Mouse (Mus musculus) lung, adult 2 months (tissue): ENCODE data around the gene Rpap3. TPM values are rescaled to one million over a fixed set of nuclear protein-coding genes. Genes with fewer than 3 reads are reported as not detected.

Experiments
- DNase-seq: peaks from one replicate; pipeline ENCODE4 v3.0.0; 2022
- H3K4me1 ChIP-seq: fragments of 200-500 bp; 2 replicates; pipeline ENCODE4 v1.6.1; 2011; ENCODE audit warnings: low read length; ENCODE audit not compliant: control insufficient read depth, insufficient read depth
- H3K4me3 ChIP-seq: fragments of 200-500 bp; replicated peaks from 2 replicates; pipeline ENCODE3; 2011; ENCODE audit warnings: low read depth, mild to moderate bottlenecking, control low read depth, low read length; ENCODE audit errors: extremely low read depth
- CTCF ChIP-seq: fragments of 200-500 bp; IDR thresholded peaks from 2 replicates; pipeline ENCODE4 v1.5.1; 2011; ENCODE audit warnings: mild to moderate bottlenecking, low read length, control low read depth; ENCODE audit not compliant: insufficient read depth
- POLR2A ChIP-seq: fragments of 200-500 bp; IDR thresholded peaks from 2 replicates; pipeline ENCODE4 v1.6.1; 2011; ENCODE audit warnings: low read depth, mild to moderate bottlenecking, control low read depth, low read length, borderline replicate concordance; ENCODE audit errors: extremely low read depth
- WGBS: fragments of 180-500 bp; shearing (Covaris S2); methylation state at CpG from one replicate; pipeline ENCODE4 v1.1.7; 2018; 5-methylcytosine and 5-hydroxymethylcytosine counted together
- polyA plus RNA-seq: library from polyadenylated mRNA; depleted of rRNA; stranded (reverse); fragments of >200 nt; gene quantifications from 2 replicates; pipeline ENCODE4 v1.2.3, GENCODE M21; 2012; rRNA removed

Gene Rpap3
- polyA plus RNA-seq, 1 experiment, result 5.0 TPM

GRCm38 (mm10) chr15:97643986-97644385, 61.6 kb downstream of the Rpap3 start:
- no peak overlapping the region for H3K4me3 ChIP-seq
- no peaks in the 10 kb centered on the region for H3K4me1 ChIP-seq
- TF ChIP-seq CTCF (no peak), POLR2A (no peak)
- no peak for DNase-seq
- WGBS, result 49% methylated on average over 4 of the region's 4 CpGs

Other genes with a start within 250 kb of the Rpap3 start
- gene Endou, start 25.5 kb upstream of the Rpap3 start, polyA plus RNA-seq, result 4.0 and 18.9 TPM in 2 replicates
- 94.2 and 133 TPM in 2 replicates for gene Rapgef3, start 62.1 kb upstream of the Rpap3 start, polyA plus RNA-seq
- 158 and 174 TPM in 2 replicates for gene Slc48a1, start 72.7 kb upstream of the Rpap3 start, polyA plus RNA-seq
- 254 and 294 TPM in 2 replicates for gene Hdac7, start 138.7 kb upstream of the Rpap3 start, polyA plus RNA-seq
- gene Vdr, start 204.8 kb upstream of the Rpap3 start, polyA plus RNA-seq, result 4.0 and 6.3 TPM in 2 replicates